Mouse (Mus musculus) gastrocnemius, postnatal 4 days (tissue): ENCODE data around the gene Wdr24. TPM values are rescaled to one million over a fixed set of nuclear protein-coding genes. Genes with fewer than 3 reads are reported as not detected.
"Not testable (repeated sequence)": the region's sequence is repeated elsewhere in the genome, so short reads cannot be mapped to it uniquely, and the experiment has no call there.

ENCODE experiments used
- DNase-seq, 2 experiments: peaks; one replicate each; pipeline ENCODE4 v3.0.0; 2021 to 2022; ENCODE audit warnings: low spot score in 2 of 2, mixed read lengths in 2 of 2
- total RNA-seq, 2 experiments: library from RNA; stranded (reverse); gene quantifications; 2 replicates each; pipeline ENCODE4 v1.2.3; 2021

Gene Wdr24
- total RNA-seq, 2 experiments from 2014 or later, result 12.2 to 13.7 TPM

GRCm38 (mm10) chr17:25806507-25806906 is 16.9 kb upstream of the Wdr24 start:
- no peak for DNase-seq

- DNase-seq, result not testable (repeated sequence)
These were observed 16.0 kb upstream of the Wdr24 start for GRCm38 (mm10) chr17:25807452-25807851.

GRCm38 (mm10) chr17:25808028-25808427 is 15.4 kb upstream of the Wdr24 start:
- DNase-seq, result no peak

GRCm38 (mm10) chr17:25808789-25809605 is 14.4 kb upstream of the Wdr24 start, which contains the start of gene Fbxl16:
Gene Fbxl16 (plus strand): TSS chr17:25809085.
- peak in 1 of 2 experiments; percentile 58 for DNase-seq

- no peak for DNase-seq
These were observed 13.7 kb upstream of the Wdr24 start for GRCm38 (mm10) chr17:25809606-25810340.

GRCm38 (mm10) chr17:25810890-25811289 is 12.5 kb upstream of the Wdr24 start:
- DNase-seq, result no peak

GRCm38 (mm10) chr17:25813471-25813870 is 10.0 kb upstream of the Wdr24 start:
- peak; percentile 81 to 90 for DNase-seq

GRCm38 (mm10) chr17:25817662-25818061 is 5.8 kb upstream of the Wdr24 start:
- no peak for DNase-seq

- DNase-seq, result no peak
These were observed 4.3 kb upstream of the Wdr24 start for GRCm38 (mm10) chr17:25818851-25819780.

GRCm38 (mm10) chr17:25824362-25825142 is 1.1 kb downstream of the Wdr24 start:
- DNase-seq, result no peak

- DNase-seq, result no peak
These were observed 1.9 kb downstream of the Wdr24 start for GRCm38 (mm10) chr17:25825311-25825710.

- no peak for DNase-seq
These were observed 2.6 kb downstream of the Wdr24 start for GRCm38 (mm10) chr17:25825984-25826570.

GRCm38 (mm10) chr17:25827011-25827410 is 3.6 kb downstream of the Wdr24 start:
- DNase-seq, result no peak

- no peak for DNase-seq
These were observed 4.3 kb downstream of the Wdr24 start for GRCm38 (mm10) chr17:25827546-25828222.

GRCm38 (mm10) chr17:25828223-25828594 is 4.8 kb downstream of the Wdr24 start:
- DNase-seq, result no peak

GRCm38 (mm10) chr17:25828712-25829557 is 5.5 kb downstream of the Wdr24 start, which contains the start of gene Jmjd8:
Gene Jmjd8 (plus strand): TSS chr17:25828867.
- DNase-seq, result peak in 1 of 2 experiments; percentile 72

GRCm38 (mm10) chr17:25829558-25830017 is 6.2 kb downstream of the Wdr24 start:
- no peak for DNase-seq

GRCm38 (mm10) chr17:25830200-25830753 is 6.8 kb downstream of the Wdr24 start:
- no peak for DNase-seq
